Mouse (Mus musculus) ovary, postnatal 14 days (tissue): Measurements from ENCODE around the gene Hsd11b1.
"Not testable (repeated sequence)": the region's sequence is repeated elsewhere in the genome, so short reads cannot be mapped to it uniquely, and the experiment has no call there.

Source experiments
- DNase-seq: peaks from one replicate; pipeline ENCODE4 v3.0.0; 2022; ENCODE audit warnings: low spot score

Hsd11b1 gene

DNA sequence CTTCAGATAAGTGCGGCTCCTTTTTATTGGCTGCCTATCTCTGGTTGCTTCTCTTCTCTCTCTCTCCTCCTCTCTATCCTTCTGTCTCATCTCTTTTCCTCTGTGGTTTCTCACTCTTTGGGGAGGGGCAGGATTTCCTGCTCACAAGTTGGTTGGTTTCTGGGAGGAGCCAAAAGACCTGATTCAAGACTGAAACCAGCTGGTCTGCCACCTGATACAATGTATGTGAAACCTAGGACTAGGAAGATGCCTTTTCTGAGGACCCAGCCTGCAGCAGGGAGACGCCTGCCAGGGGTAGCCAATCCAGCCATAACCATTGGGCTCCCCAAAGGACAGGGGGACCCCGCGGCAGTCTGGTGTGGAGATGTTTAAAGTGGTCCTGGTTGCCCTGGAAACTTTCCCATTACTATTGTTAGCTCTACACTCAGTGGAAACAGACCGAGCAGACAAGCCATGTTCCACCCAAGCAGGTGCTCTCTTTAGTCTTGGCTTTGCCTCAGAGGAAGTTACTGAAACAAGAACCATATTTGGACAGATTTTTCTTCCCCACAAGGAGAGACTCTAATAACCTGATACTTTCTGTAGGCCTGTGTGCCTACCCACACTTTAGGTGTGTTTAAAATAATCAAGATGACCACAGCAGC, at the start of gene Hsd11b1:
Hsd11b1 (minus strand) TSS at position 121 of the 644 bp plus-strand sequence.
- no peak for DNase-seq

DNA sequence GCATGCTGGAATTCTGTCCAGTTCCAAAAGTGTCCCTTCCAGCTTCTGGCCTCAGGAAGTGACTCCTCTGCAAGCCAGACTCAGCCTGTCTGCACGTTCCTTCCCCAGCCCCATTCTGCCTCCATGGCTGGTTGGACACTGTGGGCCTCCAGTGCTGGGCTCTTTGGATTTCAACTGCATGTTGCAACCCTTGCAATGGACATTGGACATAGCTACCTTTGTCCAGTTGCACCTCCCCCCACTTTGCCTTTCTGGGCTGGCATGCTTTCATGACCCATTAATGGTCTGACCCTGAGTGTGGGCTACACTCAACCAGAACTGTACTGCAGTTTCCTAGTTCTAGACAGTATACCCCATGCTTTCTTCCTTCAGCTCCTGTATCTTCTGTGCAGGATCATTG, 47.7 kb upstream of the Hsd11b1 start:
- no peak for DNase-seq

DNA sequence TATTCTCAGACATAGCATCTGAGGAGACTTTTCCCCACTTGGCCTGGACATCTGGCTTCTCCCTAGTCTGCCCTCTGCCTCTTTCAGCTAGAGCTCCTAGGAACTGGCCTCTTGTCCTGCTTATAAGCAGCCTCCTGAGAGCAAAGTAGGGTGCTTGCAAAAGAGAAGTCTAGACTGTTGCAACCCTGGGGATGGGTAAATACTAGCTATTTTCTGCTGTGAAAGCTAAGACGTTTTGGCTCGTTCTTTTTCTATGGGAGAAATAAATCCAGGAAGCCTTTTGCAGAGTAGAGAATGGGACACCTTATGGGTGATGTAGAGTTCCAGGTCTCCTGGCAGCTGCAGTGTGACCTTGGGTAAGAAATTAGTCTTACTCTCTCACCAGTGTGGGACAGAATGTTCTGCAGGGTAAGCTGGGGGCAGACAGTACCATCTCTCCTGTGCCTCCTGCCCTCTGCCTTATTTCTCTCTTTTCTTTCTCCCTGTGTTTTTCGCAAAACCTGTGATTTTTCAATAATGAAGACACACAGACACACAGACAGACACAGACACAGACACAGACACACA, 46.7 kb upstream of the Hsd11b1 start:
- DNase-seq = no peak

DNA sequence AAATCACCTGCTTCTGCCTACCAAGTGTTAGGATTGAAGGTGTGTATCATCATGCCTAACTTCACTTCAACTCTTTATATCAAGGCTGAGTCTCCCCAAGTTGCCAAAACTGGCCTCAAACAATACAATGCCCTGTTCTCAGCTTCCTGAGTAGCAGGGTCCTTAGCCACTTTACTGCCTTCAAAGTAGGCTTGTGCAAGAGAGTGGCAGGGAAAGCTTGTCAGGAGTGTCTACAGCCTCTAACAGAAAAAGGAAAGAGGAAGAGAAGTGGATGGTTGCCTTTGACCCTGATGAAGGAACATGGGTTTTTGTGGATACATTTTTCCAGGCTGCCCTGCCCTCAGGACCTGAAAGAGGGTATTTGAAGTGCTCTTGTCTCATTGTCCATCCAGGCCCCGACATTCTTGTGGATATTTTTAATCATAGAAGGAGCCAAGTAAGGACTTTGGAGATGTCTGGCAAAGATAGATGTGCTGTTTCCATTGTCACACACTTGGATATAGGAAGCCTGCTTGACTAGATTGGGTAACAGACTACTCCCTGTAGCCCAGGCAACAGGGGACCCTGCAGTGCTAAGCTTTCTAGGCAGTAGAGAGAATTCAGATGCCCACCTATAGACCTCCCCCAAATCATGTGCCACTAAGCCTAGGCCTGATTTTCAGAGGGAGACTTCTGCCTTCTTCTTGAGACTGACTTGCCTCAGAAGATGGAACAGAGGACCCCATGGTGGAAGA, 46.1 kb upstream of the Hsd11b1 start:
- DNase-seq = no peak

DNA sequence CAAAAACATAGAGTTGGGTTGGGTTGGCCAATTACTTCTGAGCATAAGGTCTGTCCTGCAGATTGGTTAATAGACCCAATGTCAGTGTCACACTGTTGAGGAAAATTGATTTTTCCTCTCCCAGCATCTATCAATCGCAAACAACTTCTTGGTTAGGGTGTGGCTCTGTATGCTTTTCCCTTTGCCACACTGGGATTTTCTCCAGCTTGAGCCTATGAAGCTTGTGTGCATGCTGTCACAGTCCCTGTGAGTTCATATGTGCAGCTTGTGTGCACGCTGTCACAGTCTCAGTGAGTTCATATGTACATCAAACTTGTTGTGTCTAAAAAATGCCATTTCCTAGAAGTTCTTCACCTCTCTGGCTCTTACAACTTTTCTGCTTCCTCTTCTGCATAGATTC, 43.0 kb upstream of the Hsd11b1 start:
- DNase-seq = no peak

DNA sequence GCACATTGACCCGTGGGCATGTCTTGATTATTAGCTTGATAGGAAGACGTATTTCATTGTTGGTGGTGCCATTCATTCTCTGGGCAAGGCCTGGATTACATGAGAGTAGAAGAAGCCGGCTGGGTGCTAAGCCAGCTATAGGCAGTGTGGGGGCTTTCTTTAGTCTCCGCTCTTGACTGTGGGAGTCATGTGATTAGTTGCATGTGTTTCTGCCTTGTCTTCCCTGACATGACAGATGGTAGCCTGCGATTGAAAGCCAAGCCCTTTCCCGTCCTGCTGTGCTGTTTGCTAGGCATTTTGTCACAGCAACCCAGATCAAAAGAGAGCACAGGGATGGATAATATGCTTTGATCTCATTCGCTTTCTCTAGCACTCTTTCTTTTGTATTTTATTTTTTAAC, 41.5 kb upstream of the Hsd11b1 start:
- DNase-seq = no peak

DNA sequence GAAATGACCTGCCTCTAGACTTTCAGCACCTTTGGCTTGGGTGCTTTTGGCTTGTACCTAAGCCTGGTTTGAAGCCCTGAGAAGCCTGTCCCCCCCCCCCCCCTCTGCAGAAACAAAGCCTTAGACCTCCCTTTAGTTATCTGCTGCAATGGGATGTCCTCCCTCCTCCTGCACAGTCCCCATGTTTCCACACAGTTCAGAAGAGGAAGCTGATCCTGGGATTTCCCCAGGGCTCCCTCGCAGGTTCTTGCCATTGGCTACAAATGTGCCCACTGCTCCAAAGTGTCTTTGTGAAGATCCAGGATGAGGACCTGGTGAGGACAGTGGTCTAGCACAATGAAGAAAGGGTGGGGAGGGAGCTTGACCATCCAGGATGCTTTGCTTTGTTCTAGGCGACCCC, 39.2 kb upstream of the Hsd11b1 start:
- DNase-seq = no peak

DNA sequence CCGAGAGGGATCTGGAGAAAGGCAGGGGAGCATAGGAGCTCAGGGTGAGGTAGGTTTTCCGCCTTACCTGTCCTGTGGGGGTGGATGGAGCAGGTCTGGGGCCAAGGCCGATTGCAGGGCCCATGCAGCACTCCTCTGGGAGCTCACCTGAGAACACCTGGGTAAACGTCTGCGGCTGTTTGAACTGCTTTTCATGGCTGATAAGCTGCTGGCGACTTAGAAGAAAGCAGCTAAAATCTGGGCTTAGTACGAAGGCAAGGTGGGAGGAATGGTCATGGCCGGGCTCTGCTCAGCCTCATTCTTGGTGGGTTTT, 38.2 kb upstream of the Hsd11b1 start:
- DNase-seq = no peak

DNA sequence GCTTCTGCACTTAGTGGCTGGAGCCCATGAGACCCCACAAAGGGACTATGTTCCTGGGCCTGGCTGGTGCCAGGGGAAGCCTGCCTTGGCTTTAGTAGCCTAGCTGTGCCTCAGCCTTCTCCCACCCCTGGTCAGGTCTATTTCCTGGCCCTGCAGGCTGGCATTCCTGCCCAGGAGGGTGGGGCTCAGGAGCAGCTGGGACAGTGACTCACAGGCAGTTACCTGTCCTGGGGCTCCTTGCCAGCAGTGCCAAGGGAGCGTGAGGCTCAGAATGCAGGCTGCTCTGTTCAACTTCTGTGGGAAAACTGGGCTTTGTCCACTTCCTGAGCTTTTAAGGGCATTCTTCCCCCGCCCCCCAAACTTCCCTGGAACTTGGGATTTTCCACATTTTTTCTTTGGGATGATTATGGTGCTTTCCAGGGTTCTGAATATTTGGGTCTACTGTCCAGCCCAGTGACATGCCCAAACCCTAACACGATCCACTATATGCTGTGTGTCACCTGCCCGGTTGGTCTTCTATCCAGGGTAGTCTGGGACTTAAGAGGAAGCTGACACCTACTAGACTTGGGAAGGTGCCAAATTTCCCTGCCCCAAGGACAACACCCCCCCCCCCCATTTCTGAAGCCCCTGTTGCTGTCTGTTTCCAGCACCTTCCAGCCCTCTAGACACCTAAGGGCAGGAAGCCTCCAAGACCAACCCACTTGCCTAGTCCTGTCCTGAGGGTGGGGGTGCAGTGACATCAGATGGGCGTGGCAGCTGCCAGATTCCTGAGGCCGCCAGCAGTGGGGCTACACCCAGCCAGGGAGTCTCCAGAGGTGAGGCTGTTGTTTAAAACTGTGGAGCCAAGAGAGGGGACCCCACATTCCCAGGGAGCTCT, 37.6 kb upstream of the Hsd11b1 start:
- no peak for DNase-seq

DNA sequence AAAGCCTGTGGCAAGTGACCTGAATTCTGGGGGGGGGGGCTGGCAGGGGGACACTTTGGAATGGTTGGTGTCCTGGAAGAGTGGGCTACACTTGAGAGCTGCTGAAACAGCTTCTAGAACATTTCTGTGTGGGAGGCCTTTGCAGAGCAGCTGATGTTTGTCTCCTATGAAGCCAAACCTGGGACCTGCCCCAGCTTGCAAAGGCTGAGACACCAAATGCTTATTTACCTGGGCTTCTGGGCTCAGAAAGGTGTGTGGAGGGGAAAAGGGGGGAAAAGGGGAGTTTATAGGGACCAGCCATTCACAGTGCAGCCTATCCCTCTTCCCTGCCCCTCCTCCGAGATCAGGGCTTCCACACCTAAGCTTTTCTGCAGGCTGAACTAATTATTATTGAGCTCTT, 36.1 kb upstream of the Hsd11b1 start:
- DNase-seq = no peak

DNA sequence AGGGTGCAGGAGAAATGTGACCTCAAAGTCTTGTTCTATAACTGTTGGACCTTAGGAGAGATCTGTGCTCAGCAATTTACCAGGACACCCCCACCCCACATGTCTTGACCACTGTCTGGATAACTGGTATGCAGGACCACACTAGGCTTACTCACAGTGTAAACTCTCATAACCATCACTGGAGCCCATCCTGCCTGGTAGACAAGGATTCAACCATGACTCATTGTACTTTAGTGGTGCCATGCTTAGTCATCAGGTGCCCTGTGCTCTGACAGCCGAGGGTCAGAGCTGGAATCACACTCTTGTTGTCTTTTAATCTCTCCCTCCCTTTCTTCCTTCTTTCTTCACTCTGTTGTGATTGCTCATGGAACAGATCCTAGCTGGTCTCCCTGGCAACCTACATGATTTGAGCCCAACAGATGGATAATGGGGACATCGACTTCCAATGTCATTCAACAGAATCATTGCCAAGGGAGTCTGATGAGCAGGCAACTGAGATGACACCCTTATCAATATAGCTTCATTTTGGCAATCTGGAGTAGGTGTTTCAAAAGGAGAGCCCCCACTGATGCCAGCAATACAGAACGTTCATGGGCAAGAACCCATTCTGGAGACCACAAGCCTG, 34.4 kb upstream of the Hsd11b1 start:
- no peak for DNase-seq

DNA sequence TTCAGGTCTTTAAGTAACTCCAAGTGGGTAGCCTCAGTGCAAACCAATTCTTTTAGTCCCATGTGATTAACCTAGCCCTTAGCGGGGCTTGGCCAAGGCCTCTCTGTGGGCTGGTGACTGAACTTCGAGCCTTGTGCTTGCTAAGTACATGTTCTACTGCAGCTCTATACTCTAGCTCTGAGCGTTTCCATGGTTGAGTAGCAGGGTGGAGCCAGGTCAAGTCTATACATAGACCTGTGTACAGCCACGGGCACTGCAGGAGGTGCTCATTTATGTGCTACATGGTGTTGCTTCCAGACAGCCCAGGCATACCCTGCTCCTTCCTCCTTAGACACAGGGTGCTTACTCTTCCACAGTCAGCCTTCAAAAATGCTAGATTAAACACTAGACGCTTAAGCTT, 32.0 kb upstream of the Hsd11b1 start:
- no peak for DNase-seq

DNA sequence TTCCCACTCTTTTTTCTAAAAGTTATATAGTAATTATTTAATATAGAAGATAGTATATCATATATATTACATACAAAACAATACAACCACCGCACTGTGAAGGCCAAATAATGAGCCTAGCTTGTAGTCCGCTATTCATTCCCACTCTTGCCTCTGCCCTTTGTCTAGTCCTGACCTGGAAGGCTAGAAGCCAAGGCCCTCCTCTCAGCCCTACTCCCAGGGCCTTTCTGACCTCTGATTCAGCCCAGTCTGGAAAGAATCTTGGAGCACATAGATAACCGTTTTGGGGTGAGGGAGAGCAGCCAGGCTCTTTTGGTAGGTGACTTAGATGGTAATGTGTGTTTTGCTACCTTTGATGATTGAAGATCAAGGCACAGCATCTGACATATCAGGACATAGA, 30.1 kb upstream of the Hsd11b1 start:
- no peak for DNase-seq

DNA sequence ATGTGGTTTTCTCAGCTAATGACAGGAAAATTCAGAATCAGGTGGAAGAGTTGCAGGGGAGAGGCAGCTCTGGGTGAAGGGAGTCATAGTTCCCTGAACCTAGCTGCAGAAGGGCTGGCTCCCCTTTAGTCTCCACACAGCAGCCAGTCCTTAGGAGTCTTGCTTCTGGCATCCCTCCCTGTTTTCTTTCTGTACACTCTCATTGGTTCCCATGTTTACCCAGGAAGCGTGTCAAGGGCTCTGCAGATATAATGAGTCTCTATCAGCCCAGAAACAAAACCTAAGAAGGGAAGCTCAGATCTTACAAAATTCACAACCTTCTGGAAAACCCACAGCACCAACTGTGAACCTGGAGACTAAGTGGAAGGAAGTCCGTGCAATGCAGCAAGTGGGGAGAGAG, 29.2 kb upstream of the Hsd11b1 start:
- no peak for DNase-seq

DNA sequence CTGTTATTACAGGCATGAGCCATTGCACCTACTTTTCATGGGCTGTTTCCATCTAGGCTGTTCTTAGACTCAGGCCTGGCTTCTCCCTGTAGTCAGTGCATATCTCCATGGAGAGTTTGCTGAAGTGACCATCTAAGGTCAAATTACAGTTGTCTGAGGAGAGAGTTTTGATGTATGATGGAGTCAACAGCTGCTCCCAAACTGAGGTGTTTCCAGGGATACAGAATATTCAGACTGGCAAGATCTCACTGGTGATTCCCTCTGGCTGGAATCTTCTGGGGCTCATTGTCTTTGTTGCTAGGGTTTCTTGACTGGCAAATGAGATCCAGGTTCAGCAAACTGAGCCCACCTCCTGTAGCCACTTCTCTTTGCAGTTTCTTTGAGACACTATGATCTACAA, 26.8 kb upstream of the Hsd11b1 start:
- no peak for DNase-seq

DNA sequence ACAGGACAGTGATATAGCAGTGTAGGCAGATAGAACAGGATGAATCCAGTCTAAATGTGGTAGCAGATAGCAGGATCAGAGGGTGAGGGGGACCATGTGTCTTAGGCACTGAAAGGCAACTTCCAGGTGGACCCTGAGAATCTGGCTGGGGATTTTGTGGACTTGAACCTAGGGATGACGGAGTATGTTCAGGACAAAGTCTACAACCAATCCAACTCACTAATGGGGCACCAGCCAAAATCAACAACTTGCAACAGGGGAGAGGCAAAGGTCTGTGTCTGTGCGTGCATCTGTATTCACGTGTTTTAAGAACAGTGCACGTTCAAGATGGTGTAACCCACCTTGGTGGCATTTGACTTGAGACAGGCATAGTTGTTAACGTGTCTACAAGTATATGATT, 26.0 kb upstream of the Hsd11b1 start:
- DNase-seq = no peak

DNA sequence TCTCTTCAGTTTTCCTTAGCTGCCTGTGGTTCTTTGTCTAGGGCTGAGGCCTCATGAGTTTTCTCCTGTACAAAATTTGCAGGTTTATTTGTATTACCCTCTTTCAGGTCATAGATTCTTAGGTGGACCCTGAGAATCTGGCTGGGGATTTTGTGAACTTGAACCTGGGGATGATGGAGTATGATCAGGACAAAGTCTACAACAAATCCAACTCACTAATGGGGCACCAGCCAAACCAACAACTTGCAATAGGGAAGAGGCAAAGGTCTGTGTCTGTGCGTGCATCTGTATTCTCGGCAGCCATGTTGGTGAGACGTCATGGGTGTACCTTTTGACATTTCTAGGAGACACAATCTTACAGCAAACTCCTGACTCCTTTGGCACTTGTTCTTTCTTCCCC, 25.2 kb upstream of the Hsd11b1 start:
- no peak for DNase-seq

DNA sequence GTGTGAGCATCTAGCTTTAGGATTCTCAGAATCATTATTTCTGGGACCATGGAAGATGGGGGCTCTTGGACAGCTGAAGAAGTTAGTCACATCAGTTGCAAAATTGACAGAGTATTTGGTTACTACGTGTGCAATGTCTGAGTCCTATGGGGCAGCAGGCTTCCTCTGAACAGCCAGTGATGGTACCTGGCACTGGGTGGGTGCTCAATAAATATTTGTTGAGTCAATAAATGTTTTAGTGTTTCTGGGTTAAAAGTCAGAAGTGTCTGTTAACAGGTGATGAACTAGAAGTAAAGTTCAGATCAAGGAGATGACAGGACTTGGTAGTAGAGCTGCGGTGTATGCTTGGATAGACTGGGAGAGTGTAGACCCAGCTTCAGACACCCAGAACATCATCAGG, 23.7 kb upstream of the Hsd11b1 start:
- DNase-seq = no peak

DNA sequence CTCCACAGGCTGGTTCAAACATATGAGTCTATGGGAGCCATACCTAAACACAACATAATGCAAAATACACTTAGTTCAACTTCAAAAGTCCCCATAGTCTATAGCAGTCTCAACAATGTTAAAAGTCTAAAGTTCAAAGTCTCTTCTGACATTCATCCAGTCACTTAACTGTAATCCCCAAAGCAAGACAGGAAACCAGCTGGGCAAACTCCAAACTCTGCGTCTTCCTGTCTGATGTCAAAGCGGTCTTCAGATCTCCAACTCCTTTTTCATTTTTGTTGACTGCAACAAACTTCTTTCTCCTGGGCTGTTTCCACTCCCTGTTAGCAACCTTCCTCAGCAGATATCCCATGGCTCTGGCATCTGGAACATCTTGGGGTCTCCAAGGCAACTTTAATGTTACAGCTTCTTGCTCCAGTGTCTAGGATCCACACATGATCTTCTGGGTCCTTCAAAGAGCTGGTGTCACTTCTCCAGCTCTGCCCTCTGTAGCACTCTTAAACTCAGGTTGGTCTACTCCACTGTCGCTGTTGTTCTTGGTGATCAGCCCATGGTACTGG, 22.0 kb upstream of the Hsd11b1 start:
- not testable (repeated sequence) for DNase-seq

DNA sequence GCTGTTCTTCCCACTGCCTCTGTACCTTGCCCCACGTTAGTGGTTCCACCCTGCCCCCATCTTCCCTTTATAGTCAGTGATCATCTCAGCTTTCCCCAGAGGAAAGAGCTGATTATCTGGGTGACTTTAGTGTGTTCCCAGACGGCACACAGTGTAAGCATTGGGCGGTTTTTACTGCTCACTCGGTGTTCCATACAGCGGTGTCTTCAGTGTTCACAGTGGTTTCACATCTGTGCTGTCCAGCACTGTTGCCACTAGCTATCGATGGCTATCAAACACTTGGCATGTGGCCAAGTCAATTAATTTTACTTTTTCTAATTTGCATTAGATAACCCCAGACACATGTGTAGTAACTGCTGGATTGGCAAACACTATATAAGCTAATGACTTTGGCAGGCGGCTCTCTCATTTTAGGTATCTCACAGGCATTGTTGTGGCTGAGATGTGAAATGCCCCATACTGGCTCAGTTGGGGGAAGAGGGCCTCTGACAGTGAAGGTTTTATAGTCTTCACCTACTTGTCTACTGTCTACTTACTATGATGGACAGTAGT, 20.4 kb upstream of the Hsd11b1 start:
- DNase-seq = no peak

DNA sequence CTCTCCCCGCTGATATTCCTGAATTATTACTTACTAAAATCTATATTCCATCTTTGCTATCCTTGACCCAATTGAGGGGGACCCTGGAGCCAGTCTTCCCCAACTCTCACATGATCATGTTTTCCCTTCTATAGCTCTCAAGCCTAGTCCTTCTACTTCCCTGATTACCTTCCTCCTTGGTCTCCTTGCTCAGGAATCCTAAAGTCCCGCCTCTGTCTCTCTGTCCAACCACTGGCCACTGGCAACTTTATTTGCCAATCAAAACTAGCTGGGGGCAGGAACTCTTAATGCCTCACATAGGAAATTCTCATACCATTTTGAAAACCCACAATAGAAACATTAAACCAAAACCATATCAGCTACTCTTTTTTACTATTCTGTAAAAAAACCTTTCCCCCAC, 17.5 kb upstream of the Hsd11b1 start:
- DNase-seq = no peak

DNA sequence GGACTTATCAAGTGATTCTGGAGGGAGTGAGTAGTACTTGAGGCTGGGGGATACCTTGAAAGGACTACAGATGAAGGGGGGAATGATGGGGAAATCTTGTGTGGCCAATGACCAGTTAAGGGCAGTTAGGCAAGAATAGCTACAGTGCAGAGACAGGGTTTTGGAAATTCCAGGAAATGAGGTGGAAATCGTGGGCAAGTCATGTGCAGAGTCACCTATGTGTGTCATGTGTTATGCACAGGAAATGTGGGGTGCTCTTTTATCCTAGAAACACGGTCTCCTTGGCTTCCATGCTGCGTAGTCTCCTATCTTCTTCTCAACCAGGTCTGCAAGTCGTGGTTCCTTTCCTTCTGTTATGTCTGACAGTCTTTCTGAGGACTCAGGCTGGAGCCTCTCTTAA, 15.6 kb upstream of the Hsd11b1 start:
- no peak for DNase-seq
